Mouse (Mus musculus) small intestine, adult 2 months (tissue): ENCODE data around the gene 3110021N24Rik.

Source experiments
- CTCF ChIP-seq: fragments of 200-500 bp; IDR thresholded peaks from 2 replicates; pipeline ENCODE4 v1.5.1; 2012; ENCODE audit warnings: low read depth, mild to moderate bottlenecking, control low read depth, inconsistent platforms, low read length, moderate library complexity, mixed read lengths; ENCODE audit not compliant: insufficient replicate concordance, insufficient read length; ENCODE audit errors: extremely low read depth
- POLR2A ChIP-seq: fragments of 200-500 bp; IDR thresholded peaks from 2 replicates; pipeline ENCODE4 v1.6.1; 2012; ENCODE audit warnings: low read depth, mild to moderate bottlenecking, control low read depth, inconsistent platforms, low read length, moderate library complexity

- TF ChIP-seq POLR2A = no peak
- no peak for TF ChIP-seq CTCF
Observed at GRCm38 (mm10) chr4:108826096-108826495, 106.6 kb downstream of the 3110021N24Rik start.
